Mouse (Mus musculus) kidney, adult 2 months (tissue): ENCODE data around the gene Cul1. TPM values are rescaled to one million over a fixed set of nuclear protein-coding genes. Genes with fewer than 3 reads are reported as not detected.

Source experiments
- DNase-seq: peaks from one replicate; pipeline ENCODE4 v3.0.0; 2021
- H3K27ac ChIP-seq: fragments of 200-500 bp; 2 replicates; pipeline ENCODE4 v1.5.1; 2012; ENCODE audit warnings: low read depth, low read length, control low read depth, inconsistent platforms; ENCODE audit not compliant: insufficient read depth
- H3K27me3 ChIP-seq: fragments of 200-500 bp; replicated peaks from 2 replicates; pipeline ENCODE4 v1.6.1; 2012; ENCODE audit warnings: mild to moderate bottlenecking, moderate library complexity, low read length, inconsistent platforms; ENCODE audit not compliant: control insufficient read depth, insufficient read depth
- H3K36me3 ChIP-seq: fragments of 200-500 bp; 2 replicates; pipeline ENCODE4 v1.6.1; 2012; ENCODE audit warnings: mild to moderate bottlenecking, moderate library complexity, low read length, inconsistent platforms; ENCODE audit not compliant: control insufficient read depth, insufficient read depth
- H3K4me1 ChIP-seq: fragments of 200-500 bp; 2 replicates; pipeline ENCODE4 v1.6.1; 2011; ENCODE audit warnings: low read length; ENCODE audit not compliant: control insufficient read depth, insufficient read depth
- H3K4me3 ChIP-seq: fragments of 200-500 bp; 2 replicates; pipeline ENCODE4 v1.5.1; 2011; ENCODE audit warnings: mild to moderate bottlenecking, low read depth, low read length, control low read depth; ENCODE audit not compliant: insufficient read depth
- CTCF ChIP-seq: fragments of 200-500 bp; conservative IDR thresholded peaks from 2 replicates; pipeline ENCODE4 v1.5.1; 2011; ENCODE audit warnings: low read depth, mild to moderate bottlenecking, control low read depth, low read length, moderate library complexity, mixed read lengths; ENCODE audit not compliant: insufficient read depth, insufficient read length
- POLR2A ChIP-seq: fragments of 200-500 bp; IDR thresholded peaks from one replicate; pipeline ENCODE4 v1.6.1; 2011; ENCODE audit warnings: low read depth, low read length, control low read depth
- WGBS: fragments of 180-500 bp; shearing (Covaris S2); methylation state at CpG from one replicate; pipeline ENCODE4 v1.1.7; 2018; 5-methylcytosine and 5-hydroxymethylcytosine counted together
- polyA plus RNA-seq: library from polyadenylated mRNA; depleted of rRNA; stranded (reverse); fragments of >200 nt; gene quantifications from 2 replicates; pipeline ENCODE4 v1.2.3, GENCODE M21; 2012

The Cul1 gene
- polyA plus RNA-seq, 1 experiment = 28.5 TPM

GRCm38 (mm10) chr6:47472444-47472843 is 19.2 kb downstream of the Cul1 start:
- no peak overlapping the region for H3K27ac ChIP-seq
- no peaks in the 10 kb centered on the region for H3K36me3 ChIP-seq
- H3K4me1 ChIP-seq = peaks cover 8% of the 10 kb centered on the region; the same call in 1 of the 2 replicates
- no peak overlapping the region for H3K4me3 ChIP-seq
- no peaks in the 10 kb centered on the region for H3K27me3 ChIP-seq
- TF ChIP-seq CTCF (no peak), POLR2A (no peak)
- peak; percentile 51 for DNase-seq

- Histone ChIP-seq H3K36me3 (no peaks in the 10 kb centered on the region), H3K4me3 (no peak overlapping the region), H3K27me3 (no peaks in the 10 kb centered on the region; the same call in 1 of the 2 replicates), H3K4me1 (no peaks in the 10 kb centered on the region), H3K27ac (no peak overlapping the region)
- DNase-seq = no peak
- 79% methylated on average over 1 of the region's 1 CpGs for WGBS
- no peak for TF ChIP-seq CTCF
- TF ChIP-seq POLR2A = no peak
Measured at GRCm38 (mm10) chr6:47482027-47482426, 28.8 kb downstream of the Cul1 start.

GRCm38 (mm10) chr6:47494562-47494961 is 41.4 kb downstream of the Cul1 start:
- TF ChIP-seq CTCF = no peak
- no peak for TF ChIP-seq POLR2A
- DNase-seq = peak; percentile 48
- H3K4me3 ChIP-seq = no peak overlapping the region
- 48% methylated on average over 4 of the region's 4 CpGs for WGBS
- no peak overlapping the region for H3K27ac ChIP-seq
- no peaks in the 10 kb centered on the region for H3K36me3 ChIP-seq
- peaks cover 10% of the 10 kb centered on the region for H3K4me1 ChIP-seq
- H3K27me3 ChIP-seq = no peaks in the 10 kb centered on the region

DNA sequence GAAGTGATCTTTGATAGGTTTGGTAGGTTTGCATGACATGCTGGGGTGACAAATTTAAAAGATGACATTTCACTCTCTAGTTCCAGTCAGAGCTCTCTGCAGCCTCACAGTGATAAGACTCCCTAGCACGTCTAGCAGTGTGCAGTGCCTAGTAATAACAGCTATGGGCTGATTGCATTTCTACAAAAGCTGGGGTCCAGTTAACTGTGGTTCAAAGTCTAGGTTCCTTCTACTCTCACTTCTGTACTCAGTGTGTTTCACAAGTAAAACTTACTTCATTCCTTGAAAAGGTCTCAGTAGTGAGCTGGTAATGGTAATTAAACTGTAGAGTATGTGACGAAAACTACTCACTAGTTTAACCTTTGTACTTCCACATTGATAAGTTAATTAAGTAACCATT is 66.8 kb downstream of the Cul1 start:
- peaks cover 19% of the 10 kb centered on the region for H3K36me3 ChIP-seq
- no peak overlapping the region for H3K27ac ChIP-seq
- H3K4me1 ChIP-seq = peaks cover 8% of the 10 kb centered on the region; the same call in 1 of the 2 replicates
- WGBS = 65% methylated on average over 2 of the region's 2 CpGs
- H3K27me3 ChIP-seq = no peaks in the 10 kb centered on the region
- no peak for DNase-seq
- H3K4me3 ChIP-seq = no peak overlapping the region
- no peak for TF ChIP-seq CTCF
- TF ChIP-seq POLR2A = no peak

- 71% methylated on average over 3 of the region's 3 CpGs for WGBS
- H3K27me3 ChIP-seq = no peaks in the 10 kb centered on the region
- no peak for TF ChIP-seq POLR2A
- TF ChIP-seq CTCF = no peak
- H3K4me1 ChIP-seq = peaks cover 8% of the 10 kb centered on the region; the same call in 1 of the 2 replicates
- no peak overlapping the region for H3K4me3 ChIP-seq
- H3K27ac ChIP-seq = no peak overlapping the region
- DNase-seq = peak; percentile 72
- peaks cover 11% of the 10 kb centered on the region for H3K36me3 ChIP-seq
Measured at GRCm38 (mm10) chr6:47522431-47522830, 69.2 kb downstream of the Cul1 start.

GRCm38 (mm10) chr6:47525041-47525440 is 71.8 kb downstream of the Cul1 start:
- H3K4me3 ChIP-seq = no peak overlapping the region
- peaks cover 7% of the 10 kb centered on the region for H3K36me3 ChIP-seq
- 67% methylated on average over 2 of the region's 2 CpGs for WGBS
- no peak for DNase-seq
- H3K27me3 ChIP-seq = no peaks in the 10 kb centered on the region
- no peak for TF ChIP-seq CTCF
- TF ChIP-seq POLR2A = no peak
- no peak overlapping the region for H3K27ac ChIP-seq
- H3K4me1 ChIP-seq = peaks cover 13% of the 10 kb centered on the region; the same call in 1 of the 2 replicates

GRCm38 (mm10) chr6:47526446-47526845 is 73.2 kb downstream of the Cul1 start:
- no peak for TF ChIP-seq POLR2A
- TF ChIP-seq CTCF = no peak
- peaks cover 10% of the 10 kb centered on the region; the same call in 1 of the 2 replicates for H3K4me1 ChIP-seq
- 56% methylated on average over 4 of the region's 4 CpGs for WGBS
- no peaks in the 10 kb centered on the region for H3K27me3 ChIP-seq
- H3K4me3 ChIP-seq = no peak overlapping the region
- H3K36me3 ChIP-seq = peaks cover 7% of the 10 kb centered on the region
- no peak overlapping the region for H3K27ac ChIP-seq
- peak; percentile 55 for DNase-seq

DNA sequence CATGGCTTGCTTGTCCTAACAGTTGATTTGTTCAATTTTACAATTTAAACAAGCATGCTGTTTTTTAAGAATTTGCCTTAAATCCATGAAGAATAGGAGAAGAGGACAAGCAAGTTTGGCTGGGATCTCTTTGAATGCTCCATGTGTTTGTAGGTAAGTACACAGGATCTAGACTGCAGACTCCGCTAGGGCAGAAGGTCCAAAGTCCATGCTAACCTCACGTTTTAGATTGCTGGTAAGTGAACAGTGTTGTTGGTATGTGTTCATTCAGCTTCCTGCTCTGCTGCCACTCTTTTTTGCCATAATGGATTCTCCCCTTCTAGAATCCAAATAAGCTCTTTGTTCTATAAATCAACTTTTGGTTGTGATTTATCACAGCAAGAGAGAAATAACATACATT is 73.9 kb downstream of the Cul1 start:
- WGBS = 48% methylated on average over 2 of the region's 2 CpGs
- Histone ChIP-seq H3K27me3 (no peaks in the 10 kb centered on the region), H3K27ac (no peak overlapping the region), H3K4me3 (no peak overlapping the region), H3K4me1 (peaks cover 10% of the 10 kb centered on the region; the same call in 1 of the 2 replicates), H3K36me3 (peaks cover 7% of the 10 kb centered on the region)
- DNase-seq = peak; percentile 55
- TF ChIP-seq CTCF = no peak
- TF ChIP-seq POLR2A = no peak
